Mouse (Mus musculus) midbrain, postnatal 0 days (tissue): Measurements from ENCODE around the gene Zhx3. TPM values are rescaled to one million over a fixed set of nuclear protein-coding genes. Genes with fewer than 3 reads are reported as not detected.
A peak's percentile ranks its signal among the peaks of the same experiment; 100 is the strongest.

Source experiments
- ATAC-seq: fragments of 200-750 bp; cut with Nextera tagmentation; 2 replicates; pipeline ENCODE4 v1.8.0; 2017; ENCODE audit warnings: moderate number of reproducible peaks, mild to moderate bottlenecking, moderate TSS enrichment, moderate library complexity; ENCODE audit not compliant: low FRiP score
- DNase-seq: peaks from one replicate; pipeline ENCODE4 v3.0.0-alpha.2; 2015; ENCODE audit warnings: low spot score
- H3K27ac ChIP-seq: fragments of 300-500 bp; sonication (generic); 2 replicates; pipeline ENCODE4 v1.5.1; 2014; ENCODE audit warnings: low read depth, mild to moderate bottlenecking, low read length, mixed read lengths
- H3K27me3 ChIP-seq: fragments of 300-500 bp; sonication (generic); 2 replicates; pipeline ENCODE4 v1.6.1; 2014; ENCODE audit warnings: low read length, control low read depth, mixed read lengths; ENCODE audit not compliant: insufficient read depth
- H3K36me3 ChIP-seq: fragments of 300-500 bp; sonication (generic); 2 replicates; pipeline ENCODE4 v1.6.1; 2014; ENCODE audit warnings: low read length, control low read depth, mixed read lengths; ENCODE audit not compliant: insufficient read depth
- H3K4me1 ChIP-seq: fragments of 300-500 bp; sonication (generic); 2 replicates; pipeline ENCODE4 v1.6.1; 2014; ENCODE audit warnings: mild to moderate bottlenecking, control low read depth, antibody characterized with exemption, low read length, mixed read lengths; ENCODE audit not compliant: insufficient read depth
- H3K4me2 ChIP-seq: fragments of 300-500 bp; sonication (generic); 2 replicates; pipeline ENCODE4 v1.6.1; 2014; ENCODE audit warnings: low read depth, mild to moderate bottlenecking, low read length, mixed read lengths; ENCODE audit not compliant: poor library complexity, severe bottlenecking
- H3K4me3 ChIP-seq: fragments of 300-500 bp; sonication (generic); 2 replicates; pipeline ENCODE4 v1.5.1; 2014; ENCODE audit warnings: low read depth, mild to moderate bottlenecking, low read length, moderate library complexity
- H3K9ac ChIP-seq: fragments of 300-500 bp; sonication (generic); replicated peaks from 2 replicates; pipeline ENCODE4 v1.6.1; 2014; ENCODE audit warnings: mild to moderate bottlenecking, low read length, moderate library complexity, mixed read lengths; ENCODE audit not compliant: poor library complexity, severe bottlenecking
- H3K9me3 ChIP-seq: fragments of 300-500 bp; sonication (generic); 2 replicates; pipeline ENCODE4 v1.6.1; 2016; ENCODE audit warnings: low read length, control low read depth
- CTCF ChIP-seq: IDR thresholded peaks from 2 replicates; pipeline ENCODE4 v1.5.1; 2016; ENCODE audit warnings: antibody characterized with exemption, mild to moderate bottlenecking
- WGBS: fragments of 180-500 bp; shearing (Covaris S2); extraction: QIAGEN DNeasy Blood & Tissue Kit; methylation state at CpG from one replicate; pipeline ENCODE4 v1.1.7; 2014; 5-methylcytosine and 5-hydroxymethylcytosine counted together
- polyA plus RNA-seq: library from polyadenylated mRNA; unstranded; fragments of >200 nt; fragmentation: Nextera tagmentation; extraction: Ambion mirVana; gene quantifications from 2 replicates; pipeline ENCODE4 v1.2.1, GENCODE M21; 2015
- total RNA-seq: library from RNA; depleted of rRNA; stranded (reverse); fragments of >200 nt; gene quantifications from 2 replicates; pipeline ENCODE4 v1.2.3, GENCODE M21; 2014

Zhx3 gene
- total and polyA plus RNA-seq, 2 experiments from 2014 or later, result 18.7 to 43.9 TPM

DNA sequence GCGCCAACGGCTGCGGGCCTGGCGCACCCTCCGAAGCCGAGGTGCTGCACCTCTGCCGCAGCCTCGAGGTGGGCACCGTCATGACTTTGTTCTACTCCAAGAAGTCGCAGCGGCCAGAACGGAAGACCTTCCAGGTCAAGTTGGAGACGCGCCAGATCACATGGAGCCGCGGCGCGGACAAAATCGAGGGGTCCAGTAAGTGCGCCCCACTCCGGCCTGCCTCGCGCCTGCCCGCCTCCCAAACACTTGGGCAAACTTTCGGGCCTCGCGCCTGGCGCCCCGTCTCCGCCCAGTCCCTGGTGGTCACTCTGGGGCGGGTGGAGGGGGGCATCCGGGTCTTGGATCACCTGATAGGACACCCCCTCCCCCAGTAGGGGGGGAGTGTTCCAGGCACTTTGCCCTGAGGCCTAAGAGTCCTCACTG lies 140.9 kb downstream of the Zhx3 start:
- WGBS, result under 1% methylated on average over 29 of the region's 32 CpGs

GRCm38 (mm10) chr2:160731117-160731838 lies 141.5 kb downstream of the Zhx3 start, which contains the start of gene Plcg1:
Gene Plcg1, plus strand, starts transcription at chr2:160731300.
- H3K4me2 ChIP-seq, result peak within 1 kb of the TSS; percentile 96
- WGBS, result 2% methylated on average over 22 of the region's 99 CpGs
- peak within 1 kb of the TSS; percentile 95 for H3K27ac ChIP-seq
- H3K4me3 ChIP-seq, result peak within 1 kb of the TSS; percentile 86
- peak within 1 kb of the TSS; percentile 99 for H3K9ac ChIP-seq
- peak; percentile 93 for ATAC-seq
- H3K4me1 ChIP-seq, result peaks cover 23% of the 10 kb centered on the region
- no peaks in the 10 kb centered on the region; the same call in 1 of the 2 replicates for H3K36me3 ChIP-seq
- peak; percentile 95 for DNase-seq
- H3K27me3 ChIP-seq, result no peaks in the 10 kb centered on the region
- H3K9me3 ChIP-seq, result no peaks in the 10 kb centered on the region
- no peak for TF ChIP-seq CTCF

More for the DNA sequence above, 140.9 kb downstream of the Zhx3 start:
- Histone ChIP-seq H3K27me3 (no peaks in the 10 kb centered on the region), H3K4me3 (peak overlapping the region; percentile 86), H3K36me3 (no peaks in the 10 kb centered on the region; the same call in 1 of the 2 replicates), H3K9ac (peak overlapping the region; percentile 99), H3K27ac (peak overlapping the region; percentile 95), H3K9me3 (no peaks in the 10 kb centered on the region), H3K4me1 (peaks cover 23% of the 10 kb centered on the region), H3K4me2 (peak overlapping the region; percentile 96)
- TF ChIP-seq CTCF, result peak; percentile 25; the same call in 1 of the 2 replicates
- peak; percentile 45 for ATAC-seq
- peak; percentile 77 for DNase-seq

DNA sequence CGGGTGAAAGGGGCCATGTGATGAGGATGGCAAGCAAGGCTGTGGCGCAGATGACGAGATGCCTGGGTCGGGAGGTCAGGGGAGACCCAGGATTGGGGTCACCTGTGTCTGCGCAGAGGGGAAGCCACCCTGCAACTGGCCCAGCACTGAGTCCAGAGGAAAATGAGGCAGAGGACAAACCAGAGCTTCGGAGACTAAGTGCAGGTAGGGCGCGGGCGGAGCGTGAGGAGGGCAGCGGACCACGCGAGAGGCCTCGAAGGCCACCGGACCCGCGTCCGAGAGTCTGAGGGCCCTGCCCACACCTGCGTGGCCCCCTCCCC lies 142.0 kb downstream of the Zhx3 start:
- Histone ChIP-seq H3K27ac (peak overlapping the region; percentile 95), H3K9ac (peak overlapping the region; percentile 99), H3K27me3 (no peaks in the 10 kb centered on the region), H3K4me1 (peaks cover 23% of the 10 kb centered on the region), H3K36me3 (no peaks in the 10 kb centered on the region; the same call in 1 of the 2 replicates), H3K4me2 (peak overlapping the region; percentile 96), H3K4me3 (peak overlapping the region; percentile 86), H3K9me3 (no peaks in the 10 kb centered on the region)
- TF ChIP-seq CTCF, result no peak
- ATAC-seq (no peak; the same call in 1 of the 2 replicates), DNase-seq (no peak)
- 7% methylated on average over 19 of the region's 19 CpGs for WGBS

GRCm38 (mm10) chr2:160729851-160730796 lies 142.7 kb downstream of the Zhx3 start:
- Histone ChIP-seq H3K4me3 (peak overlapping the region; percentile 86), H3K27me3 (no peaks in the 10 kb centered on the region), H3K9me3 (no peaks in the 10 kb centered on the region), H3K4me1 (peaks cover 23% of the 10 kb centered on the region), H3K36me3 (no peaks in the 10 kb centered on the region), H3K9ac (peak overlapping the region; percentile 99), H3K27ac (peak overlapping the region; percentile 95), H3K4me2 (peak overlapping the region; percentile 96)
- TF ChIP-seq CTCF, result peak; percentile 66
- WGBS, result 20% methylated on average over 17 of the region's 17 CpGs
- DNase-seq, result peak; percentile 52
- ATAC-seq, result no peak

- no peak overlapping the region; the same call in 1 of the 2 replicates for H3K27ac ChIP-seq
- no peaks in the 10 kb centered on the region for H3K9me3 ChIP-seq
- no peak for ATAC-seq
Observed at GRCm38 (mm10) chr2:160729436-160729835, 143.4 kb downstream of the Zhx3 start.

More at GRCm38 (mm10) chr2:160729436-160729835, 143.4 kb downstream of the Zhx3 start:
- H3K9ac ChIP-seq, result no peak overlapping the region
- DNase-seq, result no peak
- 72% methylated on average over 2 of the region's 2 CpGs for WGBS
- H3K4me2 ChIP-seq, result no peak overlapping the region
- H3K27me3 ChIP-seq, result no peaks in the 10 kb centered on the region
- H3K4me1 ChIP-seq, result peaks cover 17% of the 10 kb centered on the region
- TF ChIP-seq CTCF, result no peak
- no peaks in the 10 kb centered on the region for H3K36me3 ChIP-seq
- no peak overlapping the region for H3K4me3 ChIP-seq
